Mouse (Mus musculus) E14TG2a.4 (cell line): ENCODE data around the gene Mfap1b.

Experiments used
- CTCF ChIP-seq: conservative IDR thresholded peaks from 2 replicates; pipeline ENCODE4 v1.5.1; 2014; ENCODE audit warnings: low read length
- NANOG ChIP-seq: IDR thresholded peaks from 2 replicates; pipeline ENCODE4 v1.6.1; 2014; ENCODE audit warnings: borderline replicate concordance, low read length, mixed read lengths
- POU5F1 ChIP-seq: IDR thresholded peaks from 2 replicates; pipeline ENCODE4 v1.6.1; 2014; ENCODE audit warnings: low read length, borderline replicate concordance

DNA sequence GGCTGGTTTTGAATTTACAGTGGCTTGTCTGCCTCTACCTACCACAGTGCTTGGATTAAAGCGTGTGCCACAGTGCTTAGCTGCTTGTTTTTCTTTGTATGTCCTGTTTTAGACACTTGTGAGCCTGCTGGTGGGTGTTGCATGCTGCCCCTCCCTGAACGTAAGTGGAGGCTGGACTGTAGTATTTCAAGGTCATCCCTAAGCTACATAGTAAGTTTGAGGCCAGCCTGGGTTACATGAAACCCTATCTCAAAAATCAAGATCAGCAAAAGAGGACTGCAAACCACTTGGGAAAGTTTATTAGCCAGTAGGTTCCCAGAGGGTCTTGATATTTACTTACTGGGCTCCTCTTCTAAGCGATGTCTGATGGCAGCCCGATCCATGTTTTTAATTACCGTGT lies 44.2 kb upstream of the Mfap1b start:
- TF ChIP-seq CTCF, result no peak
- no peak for TF ChIP-seq POU5F1
- no peak for TF ChIP-seq NANOG
